Mouse (Mus musculus) hindbrain, embryonic 14.5 days (tissue): ENCODE measurements around the gene Dgkg. TPM values are rescaled to one million over a fixed set of nuclear protein-coding genes. Genes with fewer than 3 reads are reported as not detected.

Experiments
- ATAC-seq: fragments of 200-750 bp; cut with Nextera tagmentation; 2 replicates; pipeline ENCODE4 v1.8.0; 2017; ENCODE audit warnings: moderate number of reproducible peaks, mild to moderate bottlenecking, moderate TSS enrichment, moderate library complexity; ENCODE audit not compliant: low FRiP score
- DNase-seq: peaks from one replicate; pipeline ENCODE4 v3.0.0-alpha.2; 2015; ENCODE audit warnings: low spot score
- H3K27ac ChIP-seq: fragments of 300-500 bp; sonication (generic); 2 replicates; pipeline ENCODE4 v1.5.1; 2014; ENCODE audit warnings: mild to moderate bottlenecking, moderate library complexity
- H3K27me3 ChIP-seq: fragments of 300-500 bp; sonication (generic); 2 replicates; pipeline ENCODE4 v1.6.1; 2014; ENCODE audit warnings: mild to moderate bottlenecking, low read length, mixed read lengths; ENCODE audit not compliant: control insufficient read depth, insufficient read depth
- H3K36me3 ChIP-seq: fragments of 300-500 bp; sonication (generic); replicated peaks from 2 replicates; pipeline ENCODE4 v1.6.1; 2014; ENCODE audit not compliant: control insufficient read depth, insufficient read depth
- H3K4me1 ChIP-seq: fragments of 300-500 bp; sonication (generic); replicated peaks from 2 replicates; pipeline ENCODE4 v1.6.1; 2014; ENCODE audit warnings: antibody characterized with exemption, low read length, mixed read lengths; ENCODE audit not compliant: control insufficient read depth, insufficient read depth
- H3K4me2 ChIP-seq: fragments of 300-500 bp; sonication (generic); replicated peaks from 2 replicates; pipeline ENCODE4 v1.6.1; 2014; ENCODE audit warnings: mild to moderate bottlenecking, moderate library complexity
- H3K4me3 ChIP-seq: fragments of 300-500 bp; sonication (generic); replicated peaks from 2 replicates; pipeline ENCODE4 v1.5.1; 2014; ENCODE audit warnings: mild to moderate bottlenecking, low read length
- H3K9ac ChIP-seq: fragments of 300-500 bp; sonication (generic); 2 replicates; pipeline ENCODE4 v1.6.1; 2014
- H3K9me3 ChIP-seq: fragments of 300-500 bp; sonication (generic); 2 replicates; pipeline ENCODE4 v1.6.1; 2016; ENCODE audit warnings: low read length; ENCODE audit not compliant: control insufficient read depth
- WGBS: fragments of 180-500 bp; shearing (Covaris S2); extraction: QIAGEN DNeasy Blood & Tissue Kit; methylation state at CpG from one replicate; pipeline ENCODE4 v1.1.7; 2014; 5-methylcytosine and 5-hydroxymethylcytosine counted together
- polyA plus RNA-seq: library from polyadenylated mRNA; unstranded; fragments of >200 nt; fragmentation: Nextera tagmentation; extraction: Ambion mirVana; gene quantifications from 2 replicates; pipeline ENCODE4 v1.2.1, GENCODE M21; 2014

The Dgkg gene
- polyA plus RNA-seq, 1 experiment from 2014 or later = 2.8 TPM

- H3K9me3 ChIP-seq = no peaks in the 10 kb centered on the region
- DNase-seq (no peak), ATAC-seq (no peak)
- H3K4me2 ChIP-seq = peak overlapping the region; percentile 36
- no peak overlapping the region for H3K27ac ChIP-seq
- H3K4me3 ChIP-seq = no peak overlapping the region
- no peak overlapping the region for H3K9ac ChIP-seq
- H3K27me3 ChIP-seq = peaks cover 45% of the 10 kb centered on the region
- WGBS = 38% methylated on average over 5 of the region's 5 CpGs
- H3K4me1 ChIP-seq = peaks cover 29% of the 10 kb centered on the region
- no peaks in the 10 kb centered on the region for H3K36me3 ChIP-seq
Measured at GRCm38 (mm10) chr16:22434530-22434929, 222.5 kb downstream of the Dgkg start.

GRCm38 (mm10) chr16:22433944-22434343, 223.1 kb downstream of the Dgkg start:
- H3K4me3 ChIP-seq = no peak overlapping the region
- no peak overlapping the region for H3K27ac ChIP-seq
- H3K36me3 ChIP-seq = no peaks in the 10 kb centered on the region
- DNase-seq (no peak), ATAC-seq (no peak)
- peaks cover 45% of the 10 kb centered on the region for H3K27me3 ChIP-seq
- peaks cover 33% of the 10 kb centered on the region for H3K4me1 ChIP-seq
- 4% methylated on average over 12 of the region's 12 CpGs for WGBS
- H3K9ac ChIP-seq = no peak overlapping the region
- H3K4me2 ChIP-seq = peak overlapping the region; percentile 36
- no peaks in the 10 kb centered on the region for H3K9me3 ChIP-seq

GRCm38 (mm10) chr16:22431773-22432172, 225.2 kb downstream of the Dgkg start:
- no peak for DNase-seq
- H3K27me3 ChIP-seq = peaks cover 29% of the 10 kb centered on the region
- peaks cover 41% of the 10 kb centered on the region for H3K4me1 ChIP-seq
- no peak overlapping the region for H3K4me3 ChIP-seq
- H3K9me3 ChIP-seq = no peaks in the 10 kb centered on the region
- no peak overlapping the region for H3K27ac ChIP-seq
- H3K4me2 ChIP-seq = no peak overlapping the region
- no peak overlapping the region for H3K9ac ChIP-seq
- no peak for ATAC-seq
- 90% methylated on average over 12 of the region's 12 CpGs for WGBS
- no peaks in the 10 kb centered on the region for H3K36me3 ChIP-seq

- WGBS = 79% methylated on average over 2 of the region's 2 CpGs
- H3K27me3 ChIP-seq = peaks cover 27% of the 10 kb centered on the region
Measured at GRCm38 (mm10) chr16:22431335-22431734, 225.7 kb downstream of the Dgkg start.

GRCm38 (mm10) chr16:22430211-22430951, 226.6 kb downstream of the Dgkg start:
- peak; percentile 63 for DNase-seq
- H3K9me3 ChIP-seq = no peaks in the 10 kb centered on the region
- H3K9ac ChIP-seq = no peak overlapping the region; the same call in 1 of the 2 replicates
- no peaks in the 10 kb centered on the region for H3K36me3 ChIP-seq
- H3K27me3 ChIP-seq = peaks cover 19% of the 10 kb centered on the region
- ATAC-seq = no peak
- H3K4me3 ChIP-seq = no peak overlapping the region
- H3K4me1 ChIP-seq = peaks cover 41% of the 10 kb centered on the region
- peak overlapping the region; percentile 6 for H3K4me2 ChIP-seq
- H3K27ac ChIP-seq = peak overlapping the region; percentile 78
- WGBS = 46% methylated on average over 16 of the region's 16 CpGs

More at GRCm38 (mm10) chr16:22431335-22431734, 225.7 kb downstream of the Dgkg start:
- DNase-seq (no peak), ATAC-seq (no peak)
- no peak overlapping the region for H3K4me3 ChIP-seq
- no peaks in the 10 kb centered on the region for H3K36me3 ChIP-seq
- H3K9me3 ChIP-seq = no peaks in the 10 kb centered on the region
- no peak overlapping the region for H3K4me2 ChIP-seq
- H3K4me1 ChIP-seq = peaks cover 41% of the 10 kb centered on the region
- no peak overlapping the region for H3K27ac ChIP-seq
- H3K9ac ChIP-seq = no peak overlapping the region

- H3K36me3 ChIP-seq = no peaks in the 10 kb centered on the region
- ATAC-seq (no peak), DNase-seq (no peak)
- peak overlapping the region; percentile 50 for H3K4me2 ChIP-seq
- H3K27ac ChIP-seq = peak overlapping the region; percentile 78
- H3K4me1 ChIP-seq = peaks cover 38% of the 10 kb centered on the region
- peaks cover 9% of the 10 kb centered on the region for H3K27me3 ChIP-seq
- WGBS = 4% methylated on average over 8 of the region's 8 CpGs
- no peak overlapping the region for H3K4me3 ChIP-seq
- H3K9ac ChIP-seq = peak overlapping the region; percentile 8; the same call in 1 of the 2 replicates
- H3K9me3 ChIP-seq = no peaks in the 10 kb centered on the region
Measured at GRCm38 (mm10) chr16:22429377-22429776, 227.6 kb downstream of the Dgkg start.

GRCm38 (mm10) chr16:22428853-22429341, 228.1 kb downstream of the Dgkg start:
- Histone ChIP-seq H3K27ac (peak overlapping the region; percentile 78), H3K9ac (peak overlapping the region; percentile 8; the same call in 1 of the 2 replicates), H3K4me3 (peak overlapping the region; percentile 7; the same call in 1 of the 2 replicates), H3K27me3 (peaks cover 9% of the 10 kb centered on the region), H3K4me1 (peaks cover 33% of the 10 kb centered on the region), H3K36me3 (no peaks in the 10 kb centered on the region), H3K4me2 (peak overlapping the region; percentile 50), H3K9me3 (no peaks in the 10 kb centered on the region)
- ATAC-seq (peak; percentile 93), DNase-seq (peak; percentile 87)
- 0% methylated on average over 9 of the region's 9 CpGs for WGBS

GRCm38 (mm10) chr16:22426866-22427265, 230.2 kb downstream of the Dgkg start:
- ATAC-seq (no peak), DNase-seq (no peak)
- H3K27me3 ChIP-seq = peaks cover 9% of the 10 kb centered on the region
- H3K9ac ChIP-seq = no peak overlapping the region
- 71% methylated on average over 7 of the region's 7 CpGs for WGBS
- H3K4me3 ChIP-seq = no peak overlapping the region
- H3K4me1 ChIP-seq = peaks cover 27% of the 10 kb centered on the region
- H3K36me3 ChIP-seq = no peaks in the 10 kb centered on the region
- no peak overlapping the region for H3K27ac ChIP-seq
- no peaks in the 10 kb centered on the region for H3K9me3 ChIP-seq
- H3K4me2 ChIP-seq = no peak overlapping the region

- no peaks in the 10 kb centered on the region for H3K27me3 ChIP-seq
- ATAC-seq = no peak
- no peak overlapping the region for H3K9ac ChIP-seq
- 59% methylated on average over 5 of the region's 5 CpGs for WGBS
- DNase-seq = no peak
- H3K4me1 ChIP-seq = no peaks in the 10 kb centered on the region
- H3K36me3 ChIP-seq = no peaks in the 10 kb centered on the region
- H3K27ac ChIP-seq = no peak overlapping the region
- no peaks in the 10 kb centered on the region for H3K9me3 ChIP-seq
- H3K4me3 ChIP-seq = no peak overlapping the region
- H3K4me2 ChIP-seq = no peak overlapping the region
Measured at GRCm38 (mm10) chr16:22422256-22422655, 234.8 kb downstream of the Dgkg start.
